Mouse (Mus musculus) olfactory bulb, adult 2 months (tissue): ENCODE measurements around the gene Ripor3.

Experiments used
- CTCF ChIP-seq: fragments of 200-500 bp; IDR thresholded peaks from 2 replicates; pipeline ENCODE4 v1.5.1; 2012; ENCODE audit warnings: low read depth, mild to moderate bottlenecking, low read length, moderate library complexity; ENCODE audit not compliant: insufficient read depth
- POLR2A ChIP-seq: fragments of 200-500 bp; IDR thresholded peaks from 2 replicates; pipeline ENCODE4 v1.6.1; 2012; ENCODE audit warnings: mild to moderate bottlenecking, low read depth, low read length, moderate library complexity; ENCODE audit not compliant: insufficient read depth

- no peak for TF ChIP-seq CTCF
- no peak for TF ChIP-seq POLR2A
These were observed 15.5 kb upstream of the Ripor3 start for GRCm38 (mm10) chr2:168025882-168026281.
